Mouse (Mus musculus) MEL (cell line): ENCODE results near the gene Ecel1. TPM values are rescaled to one million over a fixed set of nuclear protein-coding genes. Genes with fewer than 3 reads are reported as not detected.

Source experiments
- DNase-seq: peaks from one replicate; pipeline ENCODE4 v3.0.0; 2011; ENCODE audit warnings: low read depth, low spot score
- H3K27ac ChIP-seq: 2 replicates; pipeline ENCODE4 v1.5.1; 2012; ENCODE audit warnings: low read depth, mild to moderate bottlenecking, control low read depth, low read length, moderate library complexity; ENCODE audit not compliant: control insufficient read depth
- H3K27me3 ChIP-seq, 2 experiments: fragments of 150-350 bp in 1 of 2; sonication (generic) in 1 of 2; 2 replicates each; pipeline ENCODE4 v1.6.1; 2012; ENCODE audit warnings: low read length in 2 of 2, mild to moderate bottlenecking in 2 of 2, improper control_type of control experiment in 1 of 2, moderate library complexity in 1 of 2; ENCODE audit not compliant: insufficient read depth in 2 of 2, control insufficient read depth in 1 of 2
- H3K36me3 ChIP-seq, 2 experiments: 2 replicates each; pipeline ENCODE4 v1.6.1; 2012 to 2014; ENCODE audit warnings: low read length in 2 of 2, improper control_type of control experiment in 1 of 2, inconsistent platforms in 1 of 2, mild to moderate bottlenecking in 1 of 2; ENCODE audit not compliant: insufficient read depth in 2 of 2, control insufficient read depth in 1 of 2
- H3K4me1 ChIP-seq, 2 experiments: fragments of 150-350 bp in 1 of 2; sonication (generic) in 1 of 2; 2 replicates each; pipeline ENCODE4 v1.6.1; 2012; ENCODE audit warnings: low read length in 2 of 2, improper control_type of control experiment in 1 of 2, mild to moderate bottlenecking in 1 of 2; ENCODE audit not compliant: insufficient read depth in 2 of 2, control insufficient read depth in 1 of 2
- H3K4me3 ChIP-seq, 2 experiments: fragments of 150-350 bp in 1 of 2; sonication (generic) in 1 of 2; 2 replicates each; pipeline ENCODE4 v1.5.1; 2012; ENCODE audit warnings: low read depth in 2 of 2, low read length in 2 of 2, mild to moderate bottlenecking in 2 of 2, moderate library complexity in 2 of 2, control low read depth in 1 of 2, improper control_type of control experiment in 1 of 2; ENCODE audit not compliant: control insufficient read depth in 1 of 2, insufficient read depth in 1 of 2
- H3K79me2 ChIP-seq: 2 replicates; pipeline ENCODE4 v1.6.1; 2012; ENCODE audit warnings: mild to moderate bottlenecking, low read length, moderate library complexity; ENCODE audit not compliant: control insufficient read depth, poor library complexity, insufficient read depth
- H3K9ac ChIP-seq: 2 replicates; pipeline ENCODE4 v1.6.1; 2012; ENCODE audit warnings: low read depth, mild to moderate bottlenecking, control low read depth, low read length, moderate library complexity; ENCODE audit not compliant: control insufficient read depth, poor library complexity, severe bottlenecking
- H3K9me3 ChIP-seq: fragments of 150-350 bp; sonication (generic); replicated peaks from 2 replicates; pipeline ENCODE4 v1.6.1; 2012; ENCODE audit warnings: mild to moderate bottlenecking, low read length, improper control_type of control experiment, moderate library complexity; ENCODE audit not compliant: insufficient read depth
- CHD1 ChIP-seq: IDR thresholded peaks from 2 replicates; pipeline ENCODE4 v1.6.1; 2012; ENCODE audit warnings: low read depth, mild to moderate bottlenecking, inconsistent platforms, low read length, improper control_type of control experiment
- CHD2 ChIP-seq: IDR thresholded peaks from 2 replicates; pipeline ENCODE4 v1.6.1; 2011; ENCODE audit warnings: low read length, improper control_type of control experiment
- CTCF ChIP-seq, 3 experiments: IDR thresholded peaks in 2 of 3; conservative IDR thresholded peaks in 1 of 3; 2 replicates each; pipeline ENCODE4 v1.5.1; 2011 to 2012; ENCODE audit warnings: low read length in 3 of 3, low read depth in 2 of 3, mild to moderate bottlenecking in 2 of 3, improper control_type of control experiment in 1 of 3, inconsistent platforms in 1 of 3, mixed read lengths in 1 of 3, moderate library complexity in 1 of 3; ENCODE audit not compliant: control insufficient read depth in 1 of 3, insufficient read depth in 1 of 3, poor library complexity in 1 of 3, severe bottlenecking in 1 of 3
- E2F4 ChIP-seq: IDR thresholded peaks from 2 replicates; pipeline ENCODE4 v1.6.1; 2011; ENCODE audit warnings: low read depth, low read length, improper control_type of control experiment, borderline replicate concordance
- ELF1 ChIP-seq: IDR thresholded peaks from 2 replicates; pipeline ENCODE4 v1.6.1; 2014; ENCODE audit warnings: low read depth, mild to moderate bottlenecking, inconsistent platforms, low read length, improper control_type of control experiment, moderate library complexity
- EP300 ChIP-seq, 2 experiments: IDR thresholded peaks; 2 replicates each; pipeline ENCODE4 v1.6.1; 2011; ENCODE audit warnings: improper control_type of control experiment in 2 of 2, low read length in 2 of 2, low read depth in 1 of 2, mild to moderate bottlenecking in 1 of 2
- ETS1 ChIP-seq: IDR thresholded peaks from 2 replicates; pipeline ENCODE4 v1.6.1; 2012; ENCODE audit warnings: low read depth, mild to moderate bottlenecking, inconsistent platforms, low read length, improper control_type of control experiment, moderate library complexity
- GABPA ChIP-seq: IDR thresholded peaks from 2 replicates; pipeline ENCODE4 v1.6.1; 2012; ENCODE audit warnings: low read depth, mild to moderate bottlenecking, inconsistent platforms, low read length, improper control_type of control experiment, moderate library complexity
- GATA1 ChIP-seq: IDR thresholded peaks from 2 replicates; pipeline ENCODE4 v1.6.1; 2011; ENCODE audit warnings: low read depth, low read length, improper control_type of control experiment
- KAT2A ChIP-seq: conservative IDR thresholded peaks from 2 replicates; pipeline ENCODE4 v1.6.1; 2012; ENCODE audit warnings: low read depth, low read length, improper control_type of control experiment, inconsistent platforms
- MAFK ChIP-seq: IDR thresholded peaks from 2 replicates; pipeline ENCODE4 v1.6.1; 2011; ENCODE audit warnings: low read depth, mild to moderate bottlenecking, low read length, improper control_type of control experiment, borderline replicate concordance
- MAX ChIP-seq: IDR thresholded peaks from 2 replicates; pipeline ENCODE4 v1.6.1; 2011; ENCODE audit warnings: low read length, improper control_type of control experiment
- MAZ ChIP-seq: IDR thresholded peaks from 2 replicates; pipeline ENCODE4 v1.6.1; 2012; ENCODE audit warnings: low read depth, mild to moderate bottlenecking, inconsistent platforms, low read length, improper control_type of control experiment
- MXI1 ChIP-seq: IDR thresholded peaks from 2 replicates; pipeline ENCODE4 v1.6.1; 2011; ENCODE audit warnings: mild to moderate bottlenecking, low read depth, low read length, improper control_type of control experiment
- MYB ChIP-seq: IDR thresholded peaks from 2 replicates; pipeline ENCODE4 v1.6.1; 2011; ENCODE audit warnings: mild to moderate bottlenecking, low read depth, low read length, improper control_type of control experiment
- NELFE ChIP-seq: IDR thresholded peaks from 2 replicates; pipeline ENCODE4 v1.6.1; 2011; ENCODE audit warnings: low read depth, low read length, improper control_type of control experiment
- POLR2A ChIP-seq, 2 experiments: IDR thresholded peaks; 2 replicates each; pipeline ENCODE4 v1.6.1; 2011 to 2012; ENCODE audit warnings: low read length in 2 of 2, mild to moderate bottlenecking in 2 of 2, control low read depth in 1 of 2, improper control_type of control experiment in 1 of 2, low read depth in 1 of 2, moderate library complexity in 1 of 2; ENCODE audit not compliant: control insufficient read depth in 1 of 2, insufficient read depth in 1 of 2, poor library complexity in 1 of 2
- POLR2AphosphoS2 ChIP-seq: IDR thresholded peaks from 2 replicates; pipeline ENCODE4 v1.6.1; 2011; ENCODE audit warnings: low read length, improper control_type of control experiment
- RAD21 ChIP-seq: IDR thresholded peaks from 2 replicates; pipeline ENCODE4 v1.6.1; 2011; ENCODE audit warnings: mild to moderate bottlenecking, low read depth, low read length, improper control_type of control experiment
- RCOR1 ChIP-seq: IDR thresholded peaks from 2 replicates; pipeline ENCODE4 v1.6.1; 2012; ENCODE audit warnings: low read depth, mild to moderate bottlenecking, inconsistent platforms, low read length, improper control_type of control experiment
- SIN3A ChIP-seq: IDR thresholded peaks from 2 replicates; pipeline ENCODE4 v1.6.1; 2012; ENCODE audit warnings: low read length, improper control_type of control experiment, inconsistent platforms
- SMC3 ChIP-seq: IDR thresholded peaks from 2 replicates; pipeline ENCODE4 v1.6.1; 2011; ENCODE audit warnings: low read depth, low read length, improper control_type of control experiment
- TAL1 ChIP-seq: IDR thresholded peaks from 2 replicates; pipeline ENCODE4 v1.6.1; 2012; ENCODE audit warnings: mild to moderate bottlenecking, inconsistent platforms, low read length, moderate library complexity, mixed read lengths
- UBTF ChIP-seq: IDR thresholded peaks from 2 replicates; pipeline ENCODE4 v1.6.1; 2012; ENCODE audit warnings: low read depth, mild to moderate bottlenecking, inconsistent platforms, low read length, improper control_type of control experiment, moderate library complexity, borderline replicate concordance; ENCODE audit not compliant: insufficient read depth
- USF1 ChIP-seq: IDR thresholded peaks from 2 replicates; pipeline ENCODE4 v1.6.1; 2014; ENCODE audit warnings: low read depth, mild to moderate bottlenecking, inconsistent platforms, low read length, improper control_type of control experiment, moderate library complexity
- USF2 ChIP-seq, 2 experiments: IDR thresholded peaks; 2 replicates each; pipeline ENCODE4 v1.6.1; 2011 to 2012; ENCODE audit warnings: improper control_type of control experiment in 2 of 2, low read length in 2 of 2, borderline replicate concordance in 1 of 2, inconsistent platforms in 1 of 2, low read depth in 1 of 2, mild to moderate bottlenecking in 1 of 2; ENCODE audit not compliant: insufficient read depth in 1 of 2
- ZMIZ1 ChIP-seq: IDR thresholded peaks from 2 replicates; pipeline ENCODE4 v1.6.1; 2012; ENCODE audit warnings: low read depth, mild to moderate bottlenecking, inconsistent platforms, low read length, improper control_type of control experiment, moderate library complexity
- polyA plus RNA-seq, 2 experiments: library from polyadenylated mRNA; stranded (reverse) in 1 of 2; unstranded in 1 of 2; fragments of >175 nt in 1 of 2; fragments of >200 nt in 1 of 2; gene quantifications; 2 replicates each; pipeline versions ENCODE4 v1.2.1 to v1.2.4; 2012; ENCODE audit warnings: low replicate concordance in 2 of 2, low read depth in 1 of 2; ENCODE audit not compliant: insufficient read length in 2 of 2, insufficient read depth in 1 of 2, missing spikeins in 1 of 2
- total RNA-seq: library from RNA; depleted of rRNA; stranded (reverse); fragments of 300-350 nt; gene quantifications from 2 replicates; pipeline ENCODE4 v1.2.3, GENCODE M21; 2012

Ecel1 gene
- total and polyA plus RNA-seq, 3 experiments = 0.73 to 4.8 TPM; not detected in 1

DNA sequence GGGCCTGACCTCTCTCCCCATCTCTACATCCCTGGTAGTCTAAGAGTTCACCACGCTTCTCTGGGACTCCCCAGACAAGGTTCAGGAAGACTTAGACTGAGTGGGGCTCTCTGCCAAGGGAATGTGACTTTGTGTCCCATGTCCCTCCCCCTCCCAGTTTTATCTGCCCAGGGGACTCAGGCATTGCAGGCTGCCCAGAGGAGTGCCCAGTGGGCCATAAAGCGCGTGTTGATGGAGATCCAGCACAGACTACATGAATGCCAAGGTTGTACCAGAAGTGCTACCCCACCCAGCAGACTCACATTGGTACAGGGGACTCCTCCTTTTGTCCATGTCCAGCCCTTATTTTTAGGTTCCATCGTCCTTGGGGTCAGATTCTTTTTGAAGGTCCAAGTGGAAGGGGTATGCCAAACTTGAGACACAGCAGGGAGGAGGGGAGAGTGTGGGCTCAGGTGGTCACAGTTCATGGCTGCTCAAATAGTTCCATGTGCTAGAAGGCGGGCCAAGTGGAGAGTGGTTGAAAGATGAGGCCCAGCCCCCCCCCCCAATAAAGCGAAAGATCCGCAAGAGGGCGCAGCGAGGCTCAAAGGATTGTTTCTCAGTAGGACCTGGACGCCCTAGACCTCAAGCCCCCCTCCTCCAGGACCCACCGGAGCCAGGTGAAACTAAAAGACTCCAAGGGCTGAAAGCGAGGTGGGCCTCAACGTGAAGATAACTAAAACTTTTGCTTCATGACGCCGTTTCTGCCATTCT is 27.9 kb upstream of the Ecel1 start:
- Histone ChIP-seq H3K9me3 (no peaks in the 10 kb centered on the region), H3K27me3 (peaks cover 0 to 5% of the 10 kb centered on the region in 2 experiments; a peak in 2 of 4 replicates), H3K27ac (no peak overlapping the region), H3K9ac (peak overlapping the region; percentile 32; the same call in 1 of the 2 replicates), H3K36me3 (peaks cover 0 to 14% of the 10 kb centered on the region in 2 experiments; a peak in 2 of 4 replicates), H3K4me1 (peaks cover 2 to 21% of the 10 kb centered on the region in 2 experiments; a peak in 3 of 4 replicates), H3K79me2 (no peaks in the 10 kb centered on the region), H3K4me3 (peak overlapping the region; percentile 40 to 44; a peak in 3 of 4 replicates)
- TF ChIP-seq USF2 (IDR thresholded peaks at IDR 0.05; ENCODE audit: borderline replicate concordance in 1 of 2, insufficient read depth in 1 of 2, low read depth in 1 of 2, low read length in 2 of 2) = no peak
- no peak for TF ChIP-seq ZMIZ1
- peak; percentile 40; the same call in 1 of the 2 replicates for TF ChIP-seq MAX
- no peak for TF ChIP-seq KAT2A
- peak; percentile 44; the same call in 1 of the 2 replicates for TF ChIP-seq MAZ
- no peak for TF ChIP-seq ETS1
- no peak for TF ChIP-seq TAL1
- no peak for TF ChIP-seq CHD1
- peak in 2 of 3 experiments; percentile 37 to 48; a peak in 4 of 6 replicates for TF ChIP-seq CTCF (IDR thresholded peaks at IDR 0.05 in 2 of 3, conservative IDR thresholded peaks at IDR 0.05 in 1 of 3; ENCODE audit: control insufficient read depth in 1 of 3, insufficient read depth in 1 of 3, low read depth in 2 of 3, low read length in 3 of 3, poor library complexity in 1 of 3, severe bottlenecking in 1 of 3)
- no peak for TF ChIP-seq MYB
- TF ChIP-seq SIN3A = no peak
- TF ChIP-seq NELFE = no peak
- DNase-seq = no peak

DNA sequence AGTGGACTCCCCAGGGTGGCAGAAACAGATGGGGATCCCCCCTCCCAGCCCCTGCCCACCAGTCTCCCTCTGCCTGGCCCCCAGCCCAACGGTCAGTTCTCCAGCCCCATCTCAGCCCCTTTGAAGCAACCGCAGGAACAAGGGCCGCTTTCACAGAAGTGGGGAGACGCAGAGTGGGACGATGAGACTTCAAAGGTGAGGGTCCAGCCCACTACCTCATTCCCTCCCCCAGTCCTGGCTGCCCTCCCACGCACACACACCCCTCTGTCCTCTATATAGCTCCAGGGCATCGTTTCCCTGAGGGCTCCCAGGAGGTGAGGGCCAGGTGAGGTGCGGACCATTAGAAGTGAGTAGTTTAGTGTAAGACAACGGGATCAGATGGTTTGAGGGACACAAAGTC is 26.7 kb upstream of the Ecel1 start, which contains the start of gene Prss56:
Gene Prss56, plus strand, starts transcription at position 301 of the 400 bp plus-strand sequence.
- Histone ChIP-seq H3K9me3 (no peaks in the 10 kb centered on the region), H3K36me3 (peaks cover 0 to 14% of the 10 kb centered on the region in 2 experiments; a peak in 2 of 4 replicates), H3K4me3 (no peak within 1 kb of the TSS), H3K9ac (no peak within 1 kb of the TSS), H3K27ac (no peak within 1 kb of the TSS), H3K4me1 (peaks cover 2 to 21% of the 10 kb centered on the region in 2 experiments; a peak in 3 of 4 replicates), H3K79me2 (no peaks in the 10 kb centered on the region), H3K27me3 (peaks cover 0 to 2% of the 10 kb centered on the region in 2 experiments; a peak in 1 of 4 replicates)
- no peak for TF ChIP-seq UBTF
- TF ChIP-seq USF2 (IDR thresholded peaks at IDR 0.05; ENCODE audit: borderline replicate concordance in 1 of 2, insufficient read depth in 1 of 2, low read depth in 1 of 2, low read length in 2 of 2) = no peak
- no peak for TF ChIP-seq E2F4
- TF ChIP-seq ELF1 = no peak
- no peak for TF ChIP-seq MAFK
- no peak for TF ChIP-seq POLR2A (IDR thresholded peaks at IDR 0.05; ENCODE audit: control insufficient read depth in 1 of 2, insufficient read depth in 1 of 2, low read depth in 1 of 2, low read length in 2 of 2, poor library complexity in 1 of 2)
- TF ChIP-seq CHD2 = no peak
- no peak for TF ChIP-seq RAD21
- no peak for TF ChIP-seq SMC3
- TF ChIP-seq MXI1 = no peak
- no peak for TF ChIP-seq RCOR1
- no peak for TF ChIP-seq GABPA
- TF ChIP-seq USF1 = no peak
- no peak for TF ChIP-seq GATA1
- TF ChIP-seq POLR2AphosphoS2 = no peak
- TF ChIP-seq CTCF (IDR thresholded peaks at IDR 0.05 in 2 of 3, conservative IDR thresholded peaks at IDR 0.05 in 1 of 3; ENCODE audit: control insufficient read depth in 1 of 3, insufficient read depth in 1 of 3, low read depth in 2 of 3, low read length in 3 of 3, poor library complexity in 1 of 3, severe bottlenecking in 1 of 3) = no peak
- TF ChIP-seq EP300 (IDR thresholded peaks at IDR 0.05; ENCODE audit: low read depth in 1 of 2, low read length in 2 of 2) = no peak
- DNase-seq = no peak
